Mouse (Mus musculus) thymus, postnatal 25 days (tissue): ENCODE data around the gene Plod1.

Experiments
- DNase-seq: peaks from one replicate; pipeline ENCODE4 v3.0.0; 2022

The Plod1 gene

DNA sequence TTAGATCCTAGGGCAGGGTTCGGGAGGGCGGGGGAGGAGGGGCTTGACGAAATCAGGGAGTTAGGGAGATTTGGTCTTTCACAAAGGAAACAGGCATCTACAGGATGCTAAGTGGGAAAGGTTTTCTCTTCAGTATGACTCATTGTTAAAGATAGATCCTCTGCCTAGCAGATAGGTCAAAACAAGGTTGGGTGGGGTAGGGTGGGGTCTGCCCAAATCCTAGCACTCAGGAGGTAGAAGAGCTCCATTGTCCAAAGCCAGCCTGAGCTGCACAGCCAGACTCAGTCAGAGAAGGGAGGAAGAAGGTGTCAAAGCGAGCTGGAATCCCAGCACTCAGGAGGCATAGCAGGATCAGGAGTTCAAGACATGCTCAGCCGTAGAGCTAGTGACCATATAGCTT is 919 bp upstream of the Plod1 start:
- no peak for DNase-seq

DNA sequence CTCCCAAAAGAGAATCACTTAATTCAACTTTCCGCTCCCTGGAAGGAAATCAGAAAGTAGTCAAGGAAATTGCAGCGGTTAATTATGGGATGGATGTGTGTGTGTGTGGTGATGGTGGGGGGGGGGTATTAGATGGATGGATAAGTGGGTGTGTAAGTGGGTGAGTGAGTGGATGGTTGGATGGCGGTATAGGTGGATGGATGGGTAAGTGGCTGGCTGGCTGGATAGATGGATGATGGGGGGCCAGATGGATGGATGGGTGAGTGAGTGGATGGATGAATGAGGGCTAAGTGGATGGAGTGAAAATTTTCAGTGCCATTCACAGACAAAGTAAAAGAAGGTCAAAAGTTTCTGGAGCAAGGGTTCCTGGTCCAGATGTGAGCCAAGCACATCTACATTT is 454 bp upstream of the Plod1 start:
- DNase-seq = no peak

DNA sequence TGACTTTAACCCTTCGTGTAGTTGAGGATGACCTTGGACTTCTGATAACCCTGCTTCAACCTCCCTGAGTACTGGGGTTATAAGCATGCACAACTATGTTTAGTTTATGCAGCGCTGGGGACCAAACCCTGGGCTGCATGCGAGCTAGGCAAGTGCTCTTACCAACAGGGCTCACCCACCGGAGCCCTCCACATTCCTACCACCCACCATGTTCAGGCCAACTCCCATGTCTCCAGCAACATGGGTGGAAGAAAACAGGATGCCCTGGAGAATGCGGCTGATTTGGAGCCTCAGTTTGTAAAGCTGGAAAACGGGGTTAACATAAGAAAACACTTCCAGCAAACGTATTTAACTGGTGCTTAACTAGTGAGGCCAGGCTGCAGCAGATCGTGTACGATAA is 663 bp downstream of the Plod1 start:
- DNase-seq = no peak

DNA sequence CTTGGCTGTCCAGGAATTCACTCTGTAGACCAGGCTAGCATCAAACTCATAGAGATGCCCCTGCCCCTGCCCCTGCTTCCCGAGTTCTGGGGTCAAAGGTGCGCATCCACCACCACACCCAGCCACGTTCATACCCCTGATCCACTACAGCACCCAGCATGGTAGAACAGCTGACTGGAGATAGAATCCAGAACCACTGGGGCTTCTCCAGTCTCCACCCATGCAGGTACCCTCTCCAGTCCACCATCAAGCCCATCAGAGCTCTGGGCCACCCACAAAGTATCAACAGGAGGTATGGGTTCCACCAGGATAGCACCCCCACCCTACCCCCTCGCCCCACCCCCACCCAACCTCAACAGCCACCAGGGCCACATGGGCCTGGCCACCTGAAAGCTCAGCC is 2.0 kb downstream of the Plod1 start:
- no peak for DNase-seq

DNA sequence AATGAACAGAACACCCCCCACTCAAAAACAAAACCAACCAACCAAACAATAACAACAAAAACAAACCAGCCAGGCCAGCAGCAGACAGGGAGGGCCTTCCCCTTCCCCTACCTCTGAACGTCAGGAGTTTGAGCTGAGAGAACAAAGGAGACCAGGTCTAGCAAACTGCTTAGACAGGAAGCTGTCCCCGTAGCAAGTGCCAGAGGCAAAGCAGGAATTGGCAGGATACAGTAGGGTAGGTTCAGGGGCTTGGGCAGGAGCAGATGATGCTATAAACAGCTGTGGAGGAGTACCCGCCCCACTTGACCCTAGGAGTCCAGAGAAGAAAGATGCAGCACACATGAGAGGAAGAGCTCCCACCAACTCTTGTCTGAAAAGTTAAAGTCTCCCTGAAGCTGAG is 2.4 kb downstream of the Plod1 start:
- no peak for DNase-seq

DNA sequence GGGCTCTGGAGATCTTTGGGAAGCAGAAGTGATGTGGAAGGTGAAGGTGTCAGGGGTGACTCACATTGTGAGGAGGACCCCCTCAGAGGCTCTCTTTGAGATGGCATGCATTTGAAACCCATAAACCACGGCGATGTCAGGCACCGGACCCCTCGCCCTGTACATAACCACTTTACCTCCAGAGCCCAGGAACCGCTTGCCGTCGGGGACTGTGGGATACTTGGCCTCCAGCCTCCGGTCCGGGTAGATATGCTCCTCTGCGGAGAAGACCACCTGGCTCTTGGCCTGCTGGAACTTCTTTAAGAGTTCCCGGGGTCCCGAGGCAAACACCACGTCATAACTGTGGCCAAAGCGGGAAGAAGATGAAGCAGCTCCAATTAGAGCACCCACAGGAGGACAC is 5.6 kb downstream of the Plod1 start:
- DNase-seq = no peak

DNA sequence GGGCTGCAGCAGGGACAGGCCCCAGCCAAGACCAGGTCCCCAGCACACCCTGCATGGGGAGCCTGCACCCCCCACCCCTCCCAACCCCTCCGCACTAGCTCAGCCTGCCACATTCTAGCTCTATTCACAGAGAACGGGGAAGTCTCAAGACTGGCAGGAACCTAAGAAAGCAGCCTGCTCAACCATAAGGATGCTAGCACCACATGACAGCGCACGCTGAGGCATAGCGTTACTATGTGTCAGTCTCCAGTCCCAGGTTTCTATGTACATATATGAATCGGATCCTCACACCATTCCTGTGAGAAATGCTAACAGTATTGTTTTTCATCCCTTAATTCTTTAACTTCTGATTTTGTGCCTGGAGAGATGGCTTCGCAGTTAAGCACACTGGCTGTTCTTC is 8.0 kb downstream of the Plod1 start:
- no peak for DNase-seq

DNA sequence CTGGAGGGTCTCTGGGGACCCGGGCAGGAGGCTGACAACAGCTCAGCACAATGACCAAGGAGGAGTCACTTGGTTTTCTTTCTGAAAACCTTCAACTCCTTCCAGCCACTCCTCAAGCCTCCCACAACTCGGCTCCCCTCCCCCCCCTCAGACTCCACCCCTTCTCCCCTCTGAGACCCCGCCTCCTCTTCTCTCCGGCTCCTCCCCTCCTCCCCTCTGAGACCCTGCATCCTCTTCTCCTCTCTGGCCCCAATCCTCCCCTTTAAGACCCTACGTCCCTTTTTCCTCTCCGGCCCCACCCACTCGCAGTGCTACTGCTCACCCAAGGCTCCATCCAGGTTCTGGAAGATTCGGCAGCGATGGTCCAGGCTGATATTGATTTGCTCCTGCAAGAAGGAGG is 8.4 kb downstream of the Plod1 start:
- DNase-seq = no peak

DNA sequence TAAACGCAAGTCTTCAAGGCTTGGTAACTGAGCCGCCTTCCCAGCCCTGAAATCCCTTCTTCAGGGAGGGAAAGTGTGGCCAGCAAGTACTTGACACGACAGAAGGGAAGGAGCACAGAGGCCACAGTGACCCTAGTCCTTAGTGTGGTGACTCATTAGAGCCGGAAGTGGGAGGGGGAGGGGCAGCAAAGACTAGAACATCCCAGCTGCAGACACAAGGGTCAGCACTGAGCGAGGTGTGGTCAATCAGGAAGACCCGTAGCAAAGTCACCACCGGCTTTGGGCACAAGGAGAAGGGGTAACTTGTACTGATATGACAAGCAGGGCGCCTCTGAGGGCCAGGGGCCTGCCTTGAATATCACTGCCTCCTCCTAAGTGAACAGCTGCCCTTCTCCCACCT is 8.9 kb downstream of the Plod1 start:
- no peak for DNase-seq

DNA sequence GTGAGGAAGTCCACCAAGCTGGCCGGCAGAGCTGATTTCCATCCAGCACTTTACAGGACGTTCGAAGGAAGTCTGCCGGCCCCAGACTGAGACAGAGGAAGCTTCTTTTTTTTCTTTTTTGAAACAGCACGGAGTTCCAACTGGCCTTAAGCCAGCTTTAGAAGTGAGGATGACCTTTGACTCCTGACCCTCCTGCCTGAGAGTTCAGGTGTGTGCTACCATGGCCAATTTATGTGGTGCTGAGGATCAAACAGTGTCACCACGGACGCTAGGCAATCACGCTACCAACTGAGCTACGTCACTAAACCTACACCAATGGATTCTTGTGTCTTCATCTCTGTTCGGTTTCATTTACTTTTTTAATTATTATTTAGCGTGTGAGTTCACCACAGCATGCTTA is 14.2 kb downstream of the Plod1 start:
- no peak for DNase-seq

DNA sequence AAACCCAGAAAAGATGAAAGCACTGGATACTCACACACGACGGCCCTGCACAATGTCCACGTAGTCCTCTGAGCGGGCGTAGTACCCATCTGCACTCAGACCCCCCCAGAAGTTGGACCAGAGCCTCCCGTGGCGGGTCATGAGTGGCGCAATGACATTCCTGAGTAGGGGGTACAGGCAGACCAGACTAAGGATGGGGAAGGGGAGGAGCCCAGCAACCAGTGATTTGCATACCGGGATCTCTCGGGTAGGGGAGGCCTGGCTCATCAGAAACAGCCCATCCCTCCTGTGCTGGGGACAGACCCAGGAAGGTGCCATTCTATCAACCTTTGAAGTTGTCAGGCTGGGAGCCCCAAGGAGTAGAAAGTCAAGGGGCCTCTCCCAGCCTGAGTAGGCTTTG is 15.6 kb downstream of the Plod1 start:
- DNase-seq = no peak

DNA sequence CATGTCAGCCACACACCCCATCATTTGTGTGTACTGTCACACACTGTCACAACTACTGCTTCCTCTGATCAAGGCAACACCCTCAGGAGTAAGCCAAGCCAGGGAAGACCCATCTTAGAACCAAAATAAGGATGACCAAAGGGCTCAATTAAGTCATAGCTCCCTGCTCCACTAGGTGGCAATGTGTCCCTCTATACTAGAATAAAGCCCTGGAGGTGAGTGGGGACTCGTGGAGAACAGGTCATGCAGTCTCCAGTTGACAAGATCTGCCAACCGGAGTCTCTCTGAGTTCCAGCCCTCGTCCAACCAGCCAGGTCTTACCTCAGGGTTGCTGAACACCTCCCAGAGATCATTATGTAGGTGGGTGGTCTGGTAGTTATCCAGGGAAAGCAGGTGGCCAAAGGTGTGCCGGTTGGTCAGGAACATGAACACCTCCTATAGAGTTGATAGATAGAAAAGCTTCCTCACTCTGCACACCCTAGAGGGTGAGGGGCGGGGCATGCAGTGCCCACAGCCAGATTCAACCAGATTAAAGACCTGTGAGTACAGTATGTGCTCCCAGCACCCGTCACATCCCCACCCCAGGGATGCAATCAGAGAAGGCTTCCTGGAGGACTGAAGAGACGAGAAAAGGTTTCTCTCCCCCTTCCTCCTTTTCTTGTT is 18.0 kb downstream of the Plod1 start:
- peak; percentile 31 for DNase-seq

DNA sequence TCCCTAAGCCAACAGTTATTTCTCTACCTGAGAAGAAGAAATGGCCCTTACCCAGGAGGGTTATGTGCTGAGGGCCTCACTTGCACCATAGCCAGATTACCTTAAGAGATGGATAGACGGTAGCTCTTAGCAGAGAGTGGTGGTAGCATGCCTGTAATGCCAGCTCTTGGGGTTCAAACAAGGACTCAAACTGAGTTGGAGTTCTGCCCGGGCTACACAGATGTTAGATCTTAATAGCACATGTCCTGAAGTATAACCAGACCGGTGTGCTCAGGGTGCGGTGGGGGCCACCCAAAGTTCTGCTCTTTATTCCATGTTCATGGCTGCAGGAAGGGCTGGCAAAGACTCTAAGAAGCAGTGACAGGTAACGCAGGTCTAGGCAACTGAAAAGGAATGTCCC is 27.1 kb downstream of the Plod1 start:
- no peak for DNase-seq

DNA sequence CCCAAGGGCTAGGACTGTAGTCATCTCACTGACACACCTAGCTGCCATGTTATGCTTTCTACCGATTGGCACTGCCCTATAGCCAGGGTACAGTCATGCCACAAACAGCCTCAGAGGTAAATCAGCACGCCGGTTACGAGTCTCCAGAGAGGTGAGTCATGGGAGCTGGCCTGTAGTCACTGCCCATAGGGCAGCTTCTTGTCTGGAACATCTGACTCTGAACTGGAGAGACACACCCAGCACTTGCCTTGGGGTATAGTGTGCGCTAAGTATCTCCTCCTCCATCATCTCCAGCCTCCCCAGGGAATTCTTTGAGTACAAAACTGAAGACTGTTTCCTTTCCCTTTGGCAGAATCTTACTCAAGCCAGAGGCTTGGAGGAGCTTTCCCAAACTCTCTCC is 30.3 kb downstream of the Plod1 start:
- DNase-seq = no peak

DNA sequence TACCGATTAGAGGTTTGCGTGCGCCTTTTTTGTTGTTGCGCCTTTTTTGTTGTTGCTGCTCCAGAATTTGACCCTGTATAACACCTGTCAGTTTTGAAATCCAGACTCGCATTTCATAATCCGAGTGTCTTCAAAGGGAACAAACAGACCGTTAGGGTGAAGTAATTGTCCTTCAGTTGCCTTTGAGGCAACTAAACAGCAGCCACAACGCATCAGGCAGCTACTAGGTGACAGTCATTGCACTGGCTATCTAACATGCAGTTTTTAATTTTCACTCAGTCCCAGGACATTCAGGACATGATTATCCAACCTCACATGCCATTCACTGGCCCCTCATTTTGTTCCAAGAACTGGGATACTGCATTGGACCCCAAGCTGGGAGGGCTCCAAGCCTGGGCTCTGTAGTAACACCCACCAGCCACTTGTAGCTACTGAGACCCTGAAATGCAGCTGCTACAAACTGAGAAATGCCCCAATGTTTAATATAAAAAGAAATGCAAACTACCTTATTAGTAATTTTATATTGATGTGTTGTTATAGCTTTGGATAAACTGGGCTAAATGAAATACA is 31.4 kb downstream of the Plod1 start:
- DNase-seq = no peak

DNA sequence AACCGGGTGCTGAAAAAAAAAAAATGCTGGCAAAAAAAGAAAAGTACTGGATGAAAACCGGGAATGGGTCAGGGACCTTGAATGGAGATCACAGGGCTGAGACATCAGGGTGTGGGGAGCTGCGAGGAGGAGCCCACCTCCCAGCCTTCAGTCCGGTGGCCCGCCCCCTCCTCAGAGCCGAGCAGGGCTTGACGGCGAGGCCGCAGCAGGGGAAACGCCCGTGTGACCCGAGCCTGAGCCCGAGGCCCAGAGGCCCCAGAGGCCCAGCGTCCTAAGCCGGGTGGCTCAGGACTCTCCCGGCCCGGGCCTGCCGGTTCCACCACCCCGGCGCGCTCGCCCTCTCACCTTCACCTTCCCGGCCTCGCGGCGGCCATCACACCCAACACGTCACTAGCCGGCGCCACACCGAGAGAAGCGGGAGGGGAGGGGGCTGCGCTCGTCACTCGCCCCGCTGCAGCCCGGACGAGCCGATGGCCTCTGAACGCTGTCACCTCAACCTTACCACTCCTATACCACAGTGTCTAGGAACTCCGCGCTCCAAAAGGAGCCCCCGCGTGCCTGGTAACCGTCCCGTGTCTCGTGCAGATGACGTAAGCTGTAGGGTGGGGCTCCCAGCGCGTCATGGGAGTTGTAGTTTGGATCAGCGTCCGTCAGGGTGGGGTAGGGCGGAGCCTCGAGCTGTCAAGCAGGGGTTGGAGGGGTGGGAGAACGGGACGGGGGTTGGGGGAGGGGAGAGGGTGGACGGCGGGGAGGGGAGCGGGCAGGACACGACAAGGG is 32.1 kb downstream of the Plod1 start, which contains the start of gene Mfn2:
Mfn2 (minus strand) TSS at position 392 of the 777 bp plus-strand sequence.
- DNase-seq = peak; percentile 90

DNA sequence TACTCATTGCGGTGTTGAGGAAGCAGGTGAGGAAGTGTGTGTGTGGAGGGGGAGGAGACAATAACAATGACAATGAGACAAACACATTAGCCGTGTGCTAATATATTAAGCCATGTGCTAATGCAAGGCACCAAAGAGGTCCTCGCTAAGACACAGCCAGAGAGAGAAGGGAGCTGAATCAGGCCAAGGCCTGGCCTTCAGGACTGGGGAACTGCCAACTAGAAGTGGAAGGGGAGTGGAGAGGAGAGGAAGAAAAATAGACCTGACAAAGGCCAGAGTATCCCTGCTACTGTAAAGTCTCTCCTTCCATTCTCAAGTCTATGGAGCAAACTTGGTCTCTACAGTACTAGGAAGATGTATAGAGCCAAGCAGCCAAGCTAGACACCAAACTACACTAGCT is 33.0 kb downstream of the Plod1 start:
- DNase-seq = no peak

DNA sequence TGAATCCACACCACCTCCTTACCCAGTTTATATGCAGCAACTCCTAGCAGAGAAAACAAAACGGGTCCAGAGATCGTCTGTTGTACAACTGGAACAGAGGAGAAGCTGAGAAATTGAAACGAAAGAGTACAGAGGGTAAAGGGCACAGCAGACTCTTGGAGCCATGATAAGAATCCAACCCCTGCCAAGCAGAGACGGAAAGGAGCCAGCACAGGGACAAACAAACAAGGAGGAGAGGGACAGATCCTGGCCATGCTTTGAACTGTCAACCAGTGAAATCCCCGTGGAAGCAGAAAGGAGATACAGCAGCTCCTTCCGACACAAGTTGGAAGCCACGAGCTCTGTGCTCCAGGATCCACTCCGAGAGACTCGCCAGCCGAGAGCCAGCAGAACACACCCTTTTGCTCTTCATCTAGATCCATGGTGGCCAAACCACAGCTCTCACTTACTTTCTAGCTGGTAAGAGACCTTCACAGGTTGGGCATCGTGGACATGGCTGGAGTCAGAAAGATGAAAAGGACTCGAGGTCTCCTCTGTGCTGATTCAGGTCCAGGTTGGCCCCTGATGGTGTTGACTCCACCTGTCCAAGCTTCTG is 33.6 kb downstream of the Plod1 start:
- DNase-seq = no peak

DNA sequence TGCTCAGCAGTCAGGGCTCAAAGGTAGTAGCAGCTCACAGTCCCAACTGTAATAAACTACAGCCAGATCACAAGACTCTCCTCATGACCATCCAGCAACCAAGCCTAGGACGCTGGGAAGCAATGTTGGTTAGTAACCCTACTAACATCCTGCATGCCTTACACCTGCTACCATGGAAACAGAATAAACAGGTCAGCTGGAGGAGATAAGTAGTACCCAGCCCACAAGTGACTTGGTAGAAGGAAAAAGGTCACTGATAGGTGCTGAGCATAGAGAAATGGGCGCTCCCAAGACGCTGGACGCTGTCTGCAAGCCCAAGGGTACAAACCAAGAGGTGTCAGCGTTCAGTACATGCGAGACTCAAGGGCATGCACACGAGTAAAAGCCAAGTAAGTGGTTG is 36.1 kb downstream of the Plod1 start:
- no peak for DNase-seq

DNA sequence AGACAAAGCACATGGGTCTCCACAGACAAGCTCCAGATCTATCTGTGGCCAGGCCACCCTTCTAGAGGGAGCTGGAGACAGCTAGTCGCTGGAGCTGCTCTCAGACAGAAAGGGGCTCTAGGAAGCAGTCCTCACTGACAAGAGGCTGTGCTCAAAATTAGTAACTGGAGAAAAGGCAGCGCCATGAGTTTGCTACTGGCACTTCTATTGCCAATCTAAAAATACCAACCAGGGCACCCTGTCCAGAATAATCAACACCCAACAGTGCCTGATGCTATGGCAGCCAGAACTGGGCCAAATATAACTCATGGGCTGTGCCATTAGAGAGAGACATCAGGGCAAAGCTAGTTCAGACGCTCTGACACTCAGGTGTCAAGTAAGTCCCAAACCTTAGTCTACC is 39.2 kb downstream of the Plod1 start:
- DNase-seq = no peak

DNA sequence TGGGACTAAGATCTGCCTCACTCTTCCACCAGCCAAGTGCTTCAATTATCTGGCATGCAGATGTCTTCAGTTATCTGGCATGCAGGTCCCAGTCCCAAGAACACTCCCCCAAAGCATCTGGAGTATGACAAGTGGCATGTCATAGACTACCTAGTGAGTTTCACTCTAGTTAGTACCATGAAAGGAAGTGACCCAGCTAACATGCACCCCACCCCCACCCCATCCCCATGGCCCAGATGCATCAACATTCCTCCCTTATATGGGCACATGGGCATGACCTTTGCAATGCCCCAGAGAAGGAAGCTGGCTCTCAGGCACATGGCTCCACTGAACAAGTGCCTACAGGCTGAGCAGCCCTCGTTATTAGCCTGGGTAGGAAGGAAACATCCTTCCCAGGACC is 40.2 kb downstream of the Plod1 start:
- DNase-seq = no peak

DNA sequence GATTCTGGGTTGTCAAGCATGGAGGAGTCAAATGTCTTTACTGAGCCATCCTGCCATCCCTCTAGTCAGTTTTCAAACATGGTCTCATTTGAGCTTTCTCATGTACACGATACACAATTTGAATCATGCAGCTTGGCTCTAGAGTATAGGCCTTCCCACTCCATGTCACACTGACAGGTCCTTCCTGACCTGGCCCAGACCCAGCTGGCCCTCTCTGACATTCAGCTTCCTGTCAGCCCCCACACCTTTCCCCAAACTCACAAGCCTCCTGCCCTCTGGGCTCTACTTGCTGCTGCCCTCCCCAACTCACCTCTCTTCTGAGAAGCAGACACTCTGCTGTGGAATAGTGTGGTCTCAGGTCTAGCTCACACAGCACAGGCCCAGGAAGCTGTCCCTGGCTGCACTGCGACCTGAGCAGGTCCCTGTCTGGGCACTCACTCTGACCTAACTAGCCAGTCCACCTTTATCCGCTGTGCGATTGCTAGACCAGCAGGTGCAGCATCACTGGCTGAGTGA is 40.7 kb downstream of the Plod1 start:
- DNase-seq = no peak

DNA sequence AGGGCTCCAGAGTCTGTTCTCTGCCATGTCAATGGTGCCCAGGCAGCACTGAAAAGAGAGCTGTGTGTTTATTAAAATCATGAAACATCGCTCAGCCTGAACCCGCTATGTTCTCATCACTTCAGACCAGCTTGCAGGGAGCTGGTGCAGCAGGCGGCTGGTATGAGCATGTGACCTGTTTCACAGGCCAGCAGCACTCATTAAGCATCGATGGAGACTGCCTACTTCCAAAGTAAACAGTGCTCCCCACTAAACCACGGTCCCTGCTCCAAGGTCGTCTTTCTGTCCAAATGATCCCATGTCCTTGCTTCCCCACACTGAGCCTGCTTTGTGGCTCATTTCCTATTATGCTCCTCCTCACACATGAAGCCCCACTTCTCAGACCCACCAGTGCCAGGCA is 46.2 kb downstream of the Plod1 start:
- no peak for DNase-seq

DNA sequence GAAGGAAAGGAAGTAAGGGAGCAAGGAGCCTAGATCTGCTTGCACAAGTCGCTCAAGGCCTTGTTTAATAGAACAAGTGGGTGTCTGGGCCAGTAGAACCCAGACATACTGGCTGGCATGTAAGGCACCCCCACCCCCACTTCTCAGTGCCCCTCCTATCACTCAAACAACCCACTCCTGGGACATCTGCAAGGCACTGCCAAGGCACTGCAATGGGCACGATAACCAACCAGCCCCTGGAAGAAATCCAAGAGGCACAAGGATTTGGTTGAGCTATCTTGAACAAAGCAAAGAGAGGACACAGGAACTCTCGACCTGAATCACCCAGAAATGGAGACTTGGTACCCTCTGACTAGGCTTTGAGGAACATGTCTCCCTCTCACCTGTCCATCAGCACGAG is 48.3 kb downstream of the Plod1 start:
- no peak for DNase-seq
